Mouse (Mus musculus): Measurements from ENCODE around the gene Gm17577.
"Not testable (repeated sequence)": the region's sequence is repeated elsewhere in the genome, so short reads cannot be mapped to it uniquely, and the experiment has no call there.

Gene Gm17577

GRCm38 (mm10) chrX:123246807-123247206 is at the start of gene Gm17577:
Gm17577 (minus strand) TSS chrX:123246907.
- DNase-seq (ENCODE audit: low spot score): not testable (repeated sequence)

DNA sequence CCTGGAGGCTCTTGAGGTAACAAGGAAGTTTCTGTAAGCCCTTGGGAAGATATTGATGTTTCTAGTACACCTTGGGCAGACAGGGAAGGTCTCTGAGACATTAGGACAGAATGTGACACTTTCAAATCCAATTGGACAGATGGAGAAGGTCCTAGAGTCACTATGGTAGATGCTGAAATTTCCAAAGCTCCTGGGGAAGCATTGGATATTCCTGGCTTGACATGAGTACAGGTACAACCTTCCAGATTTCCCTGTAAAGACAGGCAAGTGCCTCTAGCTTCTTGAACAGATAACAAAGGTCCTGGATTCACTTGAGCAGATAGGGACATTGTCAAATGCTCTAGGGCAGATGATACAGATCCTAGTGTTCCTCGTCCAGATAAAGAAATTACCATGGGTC is 24.3 kb downstream of the Gm17577 start, which contains the start of gene Srsx:
Gene Srsx, minus strand, starts transcription at position 101 of the 400 bp plus-strand sequence.
- DNase-seq (ENCODE audit: low spot score): not testable (repeated sequence)

All from ovary, postnatal 36 days (tissue).